Mouse (Mus musculus): ENCODE measurements around the gene Gm28897. TPM values are rescaled to one million over a fixed set of nuclear protein-coding genes. Genes with fewer than 3 reads are reported as not detected.
"Not testable (repeated sequence)": the region's sequence is repeated elsewhere in the genome, so short reads cannot be mapped to it uniquely, and the experiment has no call there.

Gene Gm28897
- polyA plus RNA-seq (2017; shearing (Covaris generic)), result not detected

DNA sequence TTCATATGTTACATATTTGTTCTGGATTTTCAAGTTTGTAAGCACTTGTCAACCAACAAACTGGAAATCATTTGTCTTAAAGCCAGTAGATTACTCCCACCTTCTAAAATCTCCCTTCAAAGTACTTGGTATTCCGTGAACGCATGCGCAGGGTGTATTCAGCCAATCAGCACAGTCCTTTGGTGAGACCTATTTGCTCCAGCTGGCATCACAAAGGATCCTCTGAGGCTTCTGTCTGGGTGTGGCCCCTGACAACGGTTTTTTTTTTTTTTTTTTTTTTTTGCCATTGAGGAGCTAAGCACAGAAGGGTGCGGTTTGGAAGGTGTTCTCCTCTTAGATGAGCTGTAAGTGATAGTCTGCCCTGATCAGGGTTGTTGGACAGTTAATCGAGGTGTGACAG lies at the start of gene Gm28897:
Gm28897 (plus strand) TSS at position 301 of the 400 bp plus-strand sequence.
- not testable (repeated sequence) for ATAC-seq
